Mouse (Mus musculus) liver, adult 2 months (tissue): ENCODE data around the gene Aifm3. TPM values are rescaled to one million over a fixed set of nuclear protein-coding genes. Genes with fewer than 3 reads are reported as not detected.

Source experiments
- DNase-seq: peaks from one replicate; pipeline ENCODE4 v3.0.0-alpha.2; 2011; ENCODE audit warnings: low read depth, low spot score; ENCODE audit errors: extremely low read depth
- H3K27ac ChIP-seq: fragments of 200-500 bp; replicated peaks from 2 replicates; pipeline ENCODE4 v1.5.1; 2012; ENCODE audit warnings: low read depth, mild to moderate bottlenecking, control low read depth, inconsistent platforms, low read length; ENCODE audit not compliant: insufficient read depth
- H3K27me3 ChIP-seq: fragments of 200-500 bp; 2 replicates; pipeline ENCODE4 v1.6.1; 2012; ENCODE audit warnings: mild to moderate bottlenecking, moderate library complexity, low read length, inconsistent platforms; ENCODE audit not compliant: control insufficient read depth, insufficient read depth
- H3K36me3 ChIP-seq: fragments of 200-500 bp; 2 replicates; pipeline ENCODE4 v1.6.1; 2012; ENCODE audit warnings: low read length, inconsistent platforms; ENCODE audit not compliant: control insufficient read depth, insufficient read depth
- H3K4me1 ChIP-seq: fragments of 200-500 bp; 2 replicates; pipeline ENCODE4 v1.6.1; 2011; ENCODE audit warnings: low read length; ENCODE audit not compliant: control insufficient read depth, insufficient read depth
- H3K4me3 ChIP-seq: fragments of 200-500 bp; 2 replicates; pipeline ENCODE4 v1.5.1; 2011; ENCODE audit warnings: low read depth, mild to moderate bottlenecking, control low read depth, low read length, moderate library complexity; ENCODE audit not compliant: insufficient read depth
- H3K79me2 ChIP-seq: fragments of 200-500 bp; 2 replicates; pipeline ENCODE4 v1.6.1; 2012; ENCODE audit warnings: inconsistent platforms, mild to moderate bottlenecking, low read length, moderate library complexity; ENCODE audit not compliant: control insufficient read depth, insufficient read depth
- H3K9ac ChIP-seq: fragments of 200-500 bp; 2 replicates; pipeline ENCODE4 v1.6.1; 2012; ENCODE audit warnings: low read depth, mild to moderate bottlenecking, control low read depth, inconsistent platforms, low read length
- CTCF ChIP-seq: fragments of 200-500 bp; IDR thresholded peaks from 2 replicates; pipeline ENCODE4 v1.5.1; 2011; ENCODE audit warnings: low read depth, low read length, control low read depth
- POLR2A ChIP-seq: fragments of 200-500 bp; IDR thresholded peaks from 2 replicates; pipeline ENCODE4 v1.6.1; 2011; ENCODE audit warnings: low read length, control low read depth; ENCODE audit not compliant: insufficient read depth; ENCODE audit errors: extremely low read depth
- WGBS: fragments of 180-500 bp; shearing (Covaris S2); methylation state at CpG from one replicate; pipeline ENCODE4 v1.1.7; 2018; 5-methylcytosine and 5-hydroxymethylcytosine counted together
- polyA plus RNA-seq: library from polyadenylated mRNA; depleted of rRNA; stranded (reverse); fragments of >200 nt; gene quantifications from 2 replicates; pipeline ENCODE4 v1.2.3, GENCODE M21; 2012; rRNA removed
- total RNA-seq: library from RNA; depleted of rRNA; stranded (reverse); fragments of >200 nt; gene quantifications from 2 replicates; pipeline ENCODE4 v1.2.3, GENCODE M21; 2014; rRNA removed

Aifm3 gene
- total RNA-seq (1.4 and 3.7 TPM in 2 replicates), polyA plus RNA-seq (3.5 and 3.7 TPM in 2 replicates)

GRCm38 (mm10) chr16:17489469-17490111 is at the start of gene Aifm3:
Gene Aifm3 (plus strand): TSS chr16:17489611.
- TF ChIP-seq POLR2A (no peak), CTCF (0 out of 2 replicates have a peak, but pooled peaks have one; percentile 8)
- Histone ChIP-seq H3K79me2 (no peaks in the 10 kb centered on the region), H3K27me3 (no peaks in the 10 kb centered on the region), H3K27ac (no peak within 1 kb of the TSS), H3K4me3 (peak within 1 kb of the TSS; percentile 66), H3K9ac (peak within 1 kb of the TSS; percentile 80), H3K36me3 (peaks cover 8% of the 10 kb centered on the region; the same call in 1 of the 2 replicates), H3K4me1 (peaks cover 1% of the 10 kb centered on the region; the same call in 1 of the 2 replicates)
- WGBS, result 4% methylated on average over 47 of the region's 47 CpGs
- no peak for DNase-seq

DNA sequence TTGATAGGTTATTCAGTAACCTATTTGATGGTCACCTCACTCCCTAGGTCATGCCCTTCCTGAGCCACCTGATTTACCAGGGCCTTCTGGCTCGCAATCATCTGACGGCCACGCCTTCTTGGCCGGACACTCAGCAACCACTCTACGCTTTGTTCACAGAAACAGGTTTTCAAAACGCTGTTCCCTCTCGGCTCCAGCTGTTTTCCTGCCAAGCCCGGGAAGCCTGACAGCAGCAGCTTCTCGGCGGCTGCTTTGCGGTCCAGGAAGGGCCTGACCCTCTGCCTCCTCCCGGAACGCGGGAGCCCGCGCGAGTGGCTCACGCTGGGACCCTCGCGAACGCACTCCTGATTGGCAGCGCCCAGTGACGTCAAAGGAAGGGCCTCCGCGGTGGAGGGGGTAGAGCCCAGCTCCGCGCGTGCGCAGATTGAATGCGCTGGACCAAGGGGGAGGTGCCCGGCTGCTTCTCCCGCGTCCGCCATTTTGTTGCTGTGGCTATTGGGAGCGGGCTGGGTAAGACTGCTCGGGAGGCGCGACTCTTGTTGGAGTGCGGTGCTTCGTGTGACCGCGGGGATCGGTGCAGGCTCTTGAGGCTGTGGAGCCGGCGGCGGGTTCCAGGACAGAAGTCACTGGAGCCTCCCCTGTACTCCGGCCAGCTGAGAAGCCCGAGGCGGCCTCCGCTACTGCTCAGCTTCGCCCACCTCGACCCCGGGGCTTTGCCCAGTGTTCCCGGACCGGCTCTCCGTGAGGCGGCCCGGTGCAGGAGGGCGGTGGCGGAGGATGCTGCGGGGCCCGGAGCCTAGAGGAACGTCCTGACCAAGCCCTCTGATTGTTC is 37.7 kb upstream of the Aifm3 start, which contains the start of gene Crkl:
Crkl (plus strand) TSS at position 447 of the 832 bp plus-strand sequence.
- H3K79me2 ChIP-seq, result peaks cover 27% of the 10 kb centered on the region
- under 1% methylated on average over 63 of the region's 63 CpGs for WGBS
- peak within 1 kb of the TSS; percentile 75 for H3K4me3 ChIP-seq
- H3K27ac ChIP-seq, result peak within 1 kb of the TSS; percentile 99
- H3K4me1 ChIP-seq, result peaks cover 22% of the 10 kb centered on the region
- peak within 1 kb of the TSS; percentile 94 for H3K9ac ChIP-seq
- peaks cover 2% of the 10 kb centered on the region; the same call in 1 of the 2 replicates for H3K36me3 ChIP-seq
- no peaks in the 10 kb centered on the region for H3K27me3 ChIP-seq
- peak; percentile 96 for DNase-seq
- TF ChIP-seq CTCF, result no peak
- TF ChIP-seq POLR2A, result peak; percentile 84

DNA sequence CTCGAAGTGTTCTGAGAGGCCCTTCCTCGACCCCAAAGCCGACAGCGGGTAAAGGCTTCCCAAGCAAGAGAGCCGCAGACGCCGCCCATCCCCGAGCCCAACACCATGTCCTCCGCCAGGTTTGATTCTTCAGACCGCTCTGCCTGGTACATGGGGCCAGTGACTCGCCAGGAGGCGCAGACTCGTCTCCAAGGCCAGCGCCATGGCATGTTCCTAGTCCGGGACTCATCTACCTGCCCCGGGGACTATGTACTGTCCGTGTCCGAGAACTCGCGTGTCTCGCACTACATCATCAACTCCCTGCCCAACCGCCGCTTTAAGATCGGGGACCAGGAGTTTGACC is 37.1 kb upstream of the Aifm3 start:
- under 1% methylated on average over 24 of the region's 24 CpGs for WGBS
- peaks cover 22% of the 10 kb centered on the region for H3K4me1 ChIP-seq
- H3K27me3 ChIP-seq, result no peaks in the 10 kb centered on the region
- H3K9ac ChIP-seq, result peak overlapping the region; percentile 90
- H3K4me3 ChIP-seq, result peak overlapping the region; percentile 75
- peaks cover 2% of the 10 kb centered on the region; the same call in 1 of the 2 replicates for H3K36me3 ChIP-seq
- H3K79me2 ChIP-seq, result peaks cover 32% of the 10 kb centered on the region
- peak overlapping the region; percentile 82 for H3K27ac ChIP-seq
- peak; percentile 48 for DNase-seq
- TF ChIP-seq POLR2A (0 out of 2 replicates have a peak, but pooled peaks have one; percentile 18), CTCF (no peak)

GRCm38 (mm10) chr16:17456901-17457300 is 32.5 kb upstream of the Aifm3 start:
- Histone ChIP-seq H3K27ac (no peak overlapping the region), H3K79me2 (peaks cover 66% of the 10 kb centered on the region), H3K27me3 (no peaks in the 10 kb centered on the region), H3K36me3 (peaks cover 4% of the 10 kb centered on the region; the same call in 1 of the 2 replicates), H3K4me3 (no peak overlapping the region), H3K9ac (no peak overlapping the region), H3K4me1 (peaks cover 40% of the 10 kb centered on the region)
- TF ChIP-seq CTCF, result no peak
- 100% methylated on average over 1 of the region's 1 CpGs for WGBS
- DNase-seq, result no peak

GRCm38 (mm10) chr16:17460254-17460653 is 29.2 kb upstream of the Aifm3 start:
- 79% methylated on average over 4 of the region's 4 CpGs for WGBS
- Histone ChIP-seq H3K4me1 (peaks cover 36% of the 10 kb centered on the region), H3K27ac (no peak overlapping the region), H3K79me2 (peaks cover 58% of the 10 kb centered on the region), H3K27me3 (no peaks in the 10 kb centered on the region), H3K36me3 (peaks cover 4% of the 10 kb centered on the region; the same call in 1 of the 2 replicates), H3K9ac (no peak overlapping the region), H3K4me3 (no peak overlapping the region)
- TF ChIP-seq CTCF (no peak), POLR2A (no peak)
- peak; percentile 49 for DNase-seq
